Mouse (Mus musculus): ENCODE measurements around the gene 4632433K11Rik.

DNA sequence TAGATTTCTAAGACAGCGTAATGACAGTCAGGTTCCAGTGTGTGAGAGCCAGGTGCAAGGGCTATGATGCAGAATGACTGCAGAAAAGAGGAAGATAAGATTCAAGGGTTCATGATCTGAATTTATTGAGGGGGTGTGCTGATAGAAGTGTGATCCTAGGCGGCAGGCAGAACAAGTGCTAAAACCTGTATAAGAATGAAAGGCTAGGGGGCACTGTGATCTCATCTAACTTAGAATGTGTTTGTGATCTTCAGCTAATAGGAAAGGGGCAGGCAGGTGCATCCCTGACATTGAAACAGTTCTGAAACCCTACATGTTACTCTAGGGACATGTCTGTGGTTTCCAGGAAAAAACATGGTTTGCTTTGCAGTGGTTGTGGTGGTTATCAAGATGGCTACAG, 12.2 kb downstream of the 4632433K11Rik start:
- no peak for TF ChIP-seq GATA1 (IDR thresholded peaks at IDR 0.05; ENCODE audit: borderline replicate concordance, low read length)
- TF ChIP-seq FLI1 (IDR thresholded peaks at IDR 0.05; ENCODE audit: low read length), result no peak
